Mouse (Mus musculus): ENCODE measurements around the gene Tmsb4x. TPM values are rescaled to one million over a fixed set of nuclear protein-coding genes. Genes with fewer than 3 reads are reported as not detected.
A peak's percentile ranks its signal among the peaks of the same experiment; 100 is the strongest.

Gene Tmsb4x
- 100 to 1,000 TPM; 474 to 506 TPM for total RNA-seq (2021)

- DNase-seq: peak; percentile 87
- intact Hi-C loops (cut with DNase I): loop anchor here (10.0 kb wide), 2 partner anchors 54 to 104 kb away; no protein-coding TSS in a partner anchor
Observed at GRCm38 (mm10) chrX:167208978-167209754, at the start of gene Tmsb4x. TSS of gene Tmsb4x (minus strand) at chrX:167209315.

- intact Hi-C loops (cut with DNase I): no loop called here
- DNase-seq: no peak
Observed at GRCm38 (mm10) chrX:167241736-167242135, 32.6 kb upstream of the Tmsb4x start.

GRCm38 (mm10) chrX:167239293-167239921 lies 30.3 kb upstream of the Tmsb4x start:
- no peak for DNase-seq
- intact Hi-C loops (cut with DNase I): loop anchor here (10.0 kb wide), 1 partner anchor 1075 kb away; no protein-coding TSS in a partner anchor

- peak; percentile 72 to 80 for DNase-seq
- intact Hi-C loops (cut with DNase I): loop anchor here (1.0 to 10.0 kb wide), 2 partner anchors 572 to 1068 kb away; no protein-coding TSS in a partner anchor
Observed at GRCm38 (mm10) chrX:167233104-167233687, 24.1 kb upstream of the Tmsb4x start.

- intact Hi-C loops (cut with DNase I): loop anchor here (10.0 kb wide), 1 partner anchor 1066 kb away; no protein-coding TSS in a partner anchor
- DNase-seq: no peak
Observed at GRCm38 (mm10) chrX:167231150-167231549, 22.0 kb upstream of the Tmsb4x start.

GRCm38 (mm10) chrX:167229819-167230218 lies 20.7 kb upstream of the Tmsb4x start:
- no peak for DNase-seq
- intact Hi-C loops (cut with DNase I): loop anchor here (1.0 to 10.0 kb wide), 3 partner anchors 415 to 1065 kb away; no protein-coding TSS in a partner anchor

- peak; percentile 59 to 68 for DNase-seq
- intact Hi-C loops (cut with DNase I): loop anchor here (1.0 to 10.0 kb wide), 2 partner anchors 414 to 568 kb away; no protein-coding TSS in a partner anchor
Observed at GRCm38 (mm10) chrX:167229206-167229605, 20.1 kb upstream of the Tmsb4x start.

GRCm38 (mm10) chrX:167227756-167228155 lies 18.6 kb upstream of the Tmsb4x start:
- DNase-seq: no peak
- intact Hi-C loops (cut with DNase I): loop anchor here (10.0 kb wide), 1 partner anchor 413 kb away; no protein-coding TSS in a partner anchor

- DNase-seq: no peak
- intact Hi-C loops (cut with DNase I): loop anchor here (10.0 kb wide), 1 partner anchor 412 kb away; no protein-coding TSS in a partner anchor
Observed at GRCm38 (mm10) chrX:167227138-167227537, 18.0 kb upstream of the Tmsb4x start.

- no peak for DNase-seq
Observed at GRCm38 (mm10) chrX:167226570-167226969, 17.5 kb upstream of the Tmsb4x start.

GRCm38 (mm10) chrX:167212707-167213106 lies 3.6 kb upstream of the Tmsb4x start:
- intact Hi-C loops (cut with DNase I): loop anchor here (10.0 kb wide), 1 partner anchor 318 kb away; no protein-coding TSS in a partner anchor

More at GRCm38 (mm10) chrX:167226570-167226969, 17.5 kb upstream of the Tmsb4x start:
- intact Hi-C loops (cut with DNase I): loop anchor here (10.0 kb wide), 1 partner anchor 412 kb away; no protein-coding TSS in a partner anchor

GRCm38 (mm10) chrX:167211871-167212555 lies 2.9 kb upstream of the Tmsb4x start:
- intact Hi-C loops (cut with DNase I): loop anchor here (10.0 kb wide), 1 partner anchor 317 kb away; no protein-coding TSS in a partner anchor
- no peak for DNase-seq

More at GRCm38 (mm10) chrX:167212707-167213106, 3.6 kb upstream of the Tmsb4x start:
- DNase-seq: peak; percentile 24 to 42

GRCm38 (mm10) chrX:167210319-167210728 lies 1.2 kb upstream of the Tmsb4x start:
- peak; percentile 23 to 54 for DNase-seq
- intact Hi-C loops (cut with DNase I): loop anchor here (10.0 kb wide), 1 partner anchor 316 kb away; no protein-coding TSS in a partner anchor

GRCm38 (mm10) chrX:167209828-167210227 lies 713 bp upstream of the Tmsb4x start:
- DNase-seq: no peak
- intact Hi-C loops (cut with DNase I): loop anchor here (10.0 kb wide), 3 partner anchors 55 to 315 kb away; no protein-coding TSS in a partner anchor

GRCm38 (mm10) chrX:167208506-167208820 lies 652 bp downstream of the Tmsb4x start:
- peak; percentile 41 to 48 for DNase-seq
- intact Hi-C loops (cut with DNase I): loop anchor here (10.0 kb wide), 2 partner anchors 54 to 104 kb away; no protein-coding TSS in a partner anchor

- intact Hi-C loops (cut with DNase I): loop anchor here (10.0 kb wide), 2 partner anchors 53 to 103 kb away; no protein-coding TSS in a partner anchor
- peak; percentile 23 to 32 for DNase-seq
Observed at GRCm38 (mm10) chrX:167207741-167208505, 1.2 kb downstream of the Tmsb4x start.

- intact Hi-C loops (cut with DNase I): loop anchor here (10.0 kb wide), 2 partner anchors 51 to 101 kb away; no protein-coding TSS in a partner anchor
- no peak for DNase-seq
Observed at GRCm38 (mm10) chrX:167205813-167206520, 3.1 kb downstream of the Tmsb4x start.

GRCm38 (mm10) chrX:167201365-167201764 lies 7.8 kb downstream of the Tmsb4x start:
- intact Hi-C loops (cut with DNase I): loop anchor here (10.0 kb wide), 2 partner anchors 47 to 97 kb away; no protein-coding TSS in a partner anchor
- no peak for DNase-seq

Data from heart, postnatal 36 days (tissue).